Comparison of ENCODE assay signal across 8 mouse cellular contexts in the genomic region with DNA sequence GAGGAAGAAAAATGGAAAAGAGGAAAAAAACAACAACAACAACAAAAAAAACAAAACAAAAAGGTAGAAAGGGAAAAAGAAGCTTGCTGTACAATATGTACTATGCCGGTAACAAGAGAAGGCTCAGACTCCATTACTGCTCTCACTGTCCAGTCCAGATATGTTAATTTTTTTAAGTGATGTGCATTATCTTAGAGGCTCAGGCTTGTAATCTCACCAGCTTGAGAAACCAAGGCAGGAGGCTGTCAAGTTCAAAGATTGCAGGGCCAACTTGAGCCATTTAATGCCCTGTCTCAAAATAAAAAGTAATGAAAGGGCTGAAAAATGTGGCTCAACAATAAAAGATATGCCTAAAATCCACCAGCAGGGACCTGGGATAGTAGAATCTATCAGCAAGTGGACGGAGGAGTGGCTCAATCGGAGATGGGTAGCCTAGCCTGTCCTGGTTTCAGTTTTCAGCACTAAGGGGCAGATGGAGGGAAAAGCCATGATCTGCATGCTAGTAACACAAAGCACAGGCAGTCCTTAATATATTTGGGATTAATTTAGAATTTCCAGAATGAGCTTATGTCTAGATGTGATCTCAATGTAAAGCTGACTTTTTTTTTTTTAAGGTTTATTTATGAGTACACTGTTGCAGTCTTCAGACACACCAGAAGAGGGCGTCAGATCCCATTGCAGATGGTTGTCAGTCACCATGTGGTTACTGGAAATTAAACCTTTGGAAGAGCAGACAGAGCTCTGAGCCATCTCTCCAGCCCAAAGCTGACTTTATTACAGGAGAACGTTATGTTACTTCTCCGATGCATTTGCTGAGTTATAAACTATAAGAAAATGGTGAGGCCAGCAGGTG. TPM values are rescaled to one million over a fixed set of nuclear protein-coding genes. Genes with fewer than 3 reads are reported as not detected.
DNase-seq lines count a peak whose midpoint lies in the region; ATAC-seq and TF ChIP-seq lines count a peak whose summit lies in the region.
"Had no signal": no experiment of that assay in that cellular context is flagged by ENCODE, and none has a peak within 500 bp of the region (broad histone marks: within the 10 kb centered on the region; RNA-seq: fewer than 3 reads in every experiment).

No protein-coding gene starts in this region.

- peak; percentile 40 for ATAC-seq in forebrain, embryonic 14.5 days
- ATAC-seq in liver, embryonic 13.5 days (ENCODE audit: low read depth) = peak; percentile 1; the same call in 1 of the 2 replicates
- ATAC-seq in erythroid progenitor cell, adult 5-6 weeks (replicated peaks; ENCODE audit: low FRiP score, poor library complexity, severe bottlenecking) = no peak

- no peaks in the 10 kb centered on the region for H3K9me3 ChIP-seq in forebrain, embryonic 14.5 days (replicated peaks; ENCODE audit: control insufficient read depth, low read length)
- no peaks in the 10 kb centered on the region for H3K9me3 ChIP-seq in liver, embryonic 13.5 days (replicated peaks)

- no peak overlapping the region for H3K27ac ChIP-seq in forebrain, embryonic 14.5 days (ENCODE audit: low read depth, low read length)
- H3K27ac ChIP-seq in liver, embryonic 13.5 days = no peak overlapping the region

- no peak for TF ChIP-seq POLR2A in brain, embryonic 14.5 days (IDR thresholded peaks at IDR 0.05; ENCODE audit: borderline replicate concordance, extremely low read depth, insufficient read depth, insufficient read length, poor library complexity, severe bottlenecking)

- peaks cover 5% of the 10 kb centered on the region for H3K4me1 ChIP-seq in forebrain, embryonic 14.5 days (ENCODE audit: control insufficient read depth, insufficient read depth, low read length)
- peaks cover 29% of the 10 kb centered on the region for H3K4me1 ChIP-seq in liver, embryonic 13.5 days (replicated peaks)

- peak; percentile 36 to 67 for DNase-seq in left cerebral cortex, postnatal 14 days (ENCODE audit: low spot score in 2 of 2)
- no peak for DNase-seq in left cerebral cortex, adult 8-10 months (ENCODE audit: low spot score in 2 of 2)
- DNase-seq in brain, embryonic 14.5 days (ENCODE audit: low read depth) = no peak
- no peak for DNase-seq in forebrain, embryonic 14.5 days (ENCODE audit: low spot score)
- peak; percentile 34 for DNase-seq in liver, embryonic 13.5 days
- no peak for DNase-seq in Muller cell, postnatal 12 days (ENCODE audit: inconsistent ontology term)

- WGBS in forebrain, embryonic 14.5 days = 45% methylated on average over 6 of the region's 6 CpGs
- WGBS in liver, embryonic 13.5 days (ENCODE audit: insufficient replicate concordance) = 25% methylated on average over 6 of the region's 6 CpGs

- H3K27me3 ChIP-seq in forebrain, embryonic 14.5 days (replicated peaks; ENCODE audit: control insufficient read depth, insufficient read depth, low read length) = no peaks in the 10 kb centered on the region
- H3K27me3 ChIP-seq in liver, embryonic 13.5 days = no peaks in the 10 kb centered on the region

- H3K4me3 ChIP-seq in forebrain, embryonic 14.5 days (ENCODE audit: low read depth, low read length) = peak overlapping the region; percentile 61
- peak overlapping the region; percentile 71 for H3K4me3 ChIP-seq in liver, embryonic 13.5 days (replicated peaks)

- H3K9ac ChIP-seq in forebrain, embryonic 14.5 days (ENCODE audit: low read length) = no peak overlapping the region
- H3K9ac ChIP-seq in liver, embryonic 13.5 days = peak overlapping the region; percentile 79; the same call in 1 of the 2 replicates

- H3K4me2 ChIP-seq in forebrain, embryonic 14.5 days (ENCODE audit: low read length) = no peak overlapping the region; the same call in 1 of the 2 replicates
- peak overlapping the region; percentile 85 for H3K4me2 ChIP-seq in liver, embryonic 13.5 days

- intact Hi-C loops in left cerebral cortex, postnatal 14 days (cut with DNase I) = no loop called here

- peak; percentile 51; the same call in 1 of the 2 replicates for TF ChIP-seq CTCF in brain, embryonic 14.5 days (IDR thresholded peaks at IDR 0.05; ENCODE audit: borderline replicate concordance, extremely low read depth, insufficient read depth, insufficient read length)

- H3K36me3 ChIP-seq in forebrain, embryonic 14.5 days (ENCODE audit: control insufficient read depth, insufficient read depth, low read length) = peaks cover 20% of the 10 kb centered on the region
- peaks cover 29% of the 10 kb centered on the region for H3K36me3 ChIP-seq in liver, embryonic 13.5 days

RNA-seq across cellular contexts. Expression of a gene that starts 0.6 kb away (rescaled TPM):
- 100 to 1,000 TPM; 546 to 598 TPM for total RNA-seq in left cerebral cortex, postnatal 14 days (2021)
- total RNA-seq in left cerebral cortex, adult 8-10 months (2022) = 100 to 1,000 TPM; 580 to 641 (median 617) TPM
- polyA plus RNA-seq in brain, embryonic 14.5 days (2012; rRNA removed) = 198 and 266 TPM in 2 replicates
- 424 and 576 TPM in 2 replicates for polyA plus RNA-seq in forebrain, embryonic 14.5 days (2014; fragmentation: Nextera tagmentation; extraction: Ambion mirVana)
- 224 and 292 TPM in 2 replicates for polyA plus RNA-seq in liver, embryonic 13.5 days (2015; fragmentation: Nextera tagmentation; extraction: Ambion mirVana)
- 127 and 193 TPM in 2 replicates for total RNA-seq in erythroid progenitor cell, adult 5-6 weeks (2015; ENCODE audit: low replicate concordance)
- 80.0 and 93.3 TPM in 2 replicates for total RNA-seq in erythroid progenitor cell, adult 5-6 weeks (2017; ENCODE audit: low replicate concordance)

RNA-seq across cellular contexts. Expression of a gene that starts 0.7 kb away (rescaled TPM):
- total RNA-seq in left cerebral cortex, postnatal 14 days (2021) = 1 to 10 TPM; 1.2 to 1.8 TPM
- 1 to 10 TPM in 1 of 4 experiments, under 1 TPM in 3; 0.46 to 1.1 (median 0.67) TPM for total RNA-seq in left cerebral cortex, adult 8-10 months (2022)
- polyA plus RNA-seq in brain, embryonic 14.5 days (2012; rRNA removed) = 1.7 and 1.8 TPM in 2 replicates
- polyA plus RNA-seq in forebrain, embryonic 14.5 days (2014; fragmentation: Nextera tagmentation; extraction: Ambion mirVana) = 0.13 and 0.23 TPM in 2 replicates
- not detected in 2 replicates for polyA plus RNA-seq in liver, embryonic 13.5 days (2015; fragmentation: Nextera tagmentation; extraction: Ambion mirVana)
- total RNA-seq in erythroid progenitor cell, adult 5-6 weeks (2015; ENCODE audit: low replicate concordance) = not detected in 2 replicates
- not detected in 2 replicates for total RNA-seq in erythroid progenitor cell, adult 5-6 weeks (2017; ENCODE audit: low replicate concordance)
- total RNA-seq: common myeloid progenitor, adult 5-6 weeks had no signal

RNA-seq across cellular contexts. Expression of a gene that starts 13.1 kb away (rescaled TPM):
- 10 to 100 TPM; 37.0 to 43.8 TPM for total RNA-seq in left cerebral cortex, postnatal 14 days (2021)
- 10 to 100 TPM; 36.8 to 46.7 (median 42.9) TPM for total RNA-seq in left cerebral cortex, adult 8-10 months (2022)
- 26.1 and 27.6 TPM in 2 replicates for polyA plus RNA-seq in brain, embryonic 14.5 days (2012; rRNA removed)
- polyA plus RNA-seq in forebrain, embryonic 14.5 days (2014; fragmentation: Nextera tagmentation; extraction: Ambion mirVana) = 31.3 and 34.8 TPM in 2 replicates
- polyA plus RNA-seq in liver, embryonic 13.5 days (2015; fragmentation: Nextera tagmentation; extraction: Ambion mirVana) = 12.7 and 13.0 TPM in 2 replicates
- 9.4 and 17.2 TPM in 2 replicates for total RNA-seq in erythroid progenitor cell, adult 5-6 weeks (2015; ENCODE audit: low replicate concordance)
- total RNA-seq in erythroid progenitor cell, adult 5-6 weeks (2017; ENCODE audit: low replicate concordance) = 10.0 and 10.8 TPM in 2 replicates

RNA-seq across cellular contexts. Expression of a gene that starts 13.2 kb away (rescaled TPM):
- total RNA-seq in left cerebral cortex, postnatal 14 days (2021) = 10 to 100 TPM; 50.9 to 51.1 TPM
- 10 to 100 TPM; 50.4 to 59.8 (median 55.2) TPM for total RNA-seq in left cerebral cortex, adult 8-10 months (2022)
- 68.2 and 70.7 TPM in 2 replicates for polyA plus RNA-seq in brain, embryonic 14.5 days (2012; rRNA removed)
- 99.7 and 102 TPM in 2 replicates for polyA plus RNA-seq in forebrain, embryonic 14.5 days (2014; fragmentation: Nextera tagmentation; extraction: Ambion mirVana)
- polyA plus RNA-seq in liver, embryonic 13.5 days (2015; fragmentation: Nextera tagmentation; extraction: Ambion mirVana) = 79.1 and 83.7 TPM in 2 replicates
- total RNA-seq in erythroid progenitor cell, adult 5-6 weeks (2015; ENCODE audit: low replicate concordance) = 14.3 and 23.4 TPM in 2 replicates
- total RNA-seq in erythroid progenitor cell, adult 5-6 weeks (2017; ENCODE audit: low replicate concordance) = 13.5 and 19.8 TPM in 2 replicates

RNA-seq across cellular contexts. Expression of a gene that starts 28.5 kb away (rescaled TPM):
- total RNA-seq in left cerebral cortex, postnatal 14 days (2021) = 10 to 100 TPM; 49.7 to 55.9 TPM
- 10 to 100 TPM; 44.9 to 57.8 (median 51.0) TPM for total RNA-seq in left cerebral cortex, adult 8-10 months (2022)
- 64.9 and 80.1 TPM in 2 replicates for polyA plus RNA-seq in brain, embryonic 14.5 days (2012; rRNA removed)
- polyA plus RNA-seq in forebrain, embryonic 14.5 days (2014; fragmentation: Nextera tagmentation; extraction: Ambion mirVana) = 40.5 and 44.2 TPM in 2 replicates
- polyA plus RNA-seq in liver, embryonic 13.5 days (2015; fragmentation: Nextera tagmentation; extraction: Ambion mirVana) = 22.8 and 25.3 TPM in 2 replicates
- total RNA-seq in erythroid progenitor cell, adult 5-6 weeks (2015; ENCODE audit: low replicate concordance) = 109 and 150 TPM in 2 replicates
- 47.9 and 91.2 TPM in 2 replicates for total RNA-seq in erythroid progenitor cell, adult 5-6 weeks (2017; ENCODE audit: low replicate concordance)

Comparison
In these comparisons a context has a peak if more than half of its experiments do, and no peak if none do; other contexts are left out.
1. DNase-seq: peak in left cerebral cortex, postnatal 14 days (2 of 2) and liver, embryonic 13.5 days (single experiment); none in left cerebral cortex, adult 8-10 months (0 of 2), brain, embryonic 14.5 days (single experiment), forebrain, embryonic 14.5 days (single experiment) and Muller cell, postnatal 12 days (single experiment).